Mouse (Mus musculus) heart, postnatal 0 days (tissue): ENCODE measurements around the gene Olfr288. TPM values are rescaled to one million over a fixed set of nuclear protein-coding genes. Genes with fewer than 3 reads are reported as not detected.

Experiments
- ATAC-seq: fragments of 200-750 bp; cut with Nextera tagmentation; 2 replicates; pipeline ENCODE4 v1.8.0; 2017; ENCODE audit warnings: low read depth, moderate number of reproducible peaks, moderate library complexity; ENCODE audit not compliant: insufficient read depth
- DNase-seq: peaks from one replicate; pipeline ENCODE4 v3.0.0-alpha.2; 2016; ENCODE audit warnings: low spot score
- H3K27ac ChIP-seq: fragments of 300-500 bp; sonication (generic); 2 replicates; pipeline ENCODE4 v1.5.1; 2014; ENCODE audit warnings: low read depth, mild to moderate bottlenecking
- H3K27me3 ChIP-seq: fragments of 300-500 bp; sonication (generic); 2 replicates; pipeline ENCODE4 v1.6.1; 2014; ENCODE audit warnings: low read length, mixed read lengths; ENCODE audit not compliant: control insufficient read depth, insufficient read depth
- H3K36me3 ChIP-seq: fragments of 300-500 bp; sonication (generic); replicated peaks from 2 replicates; pipeline ENCODE4 v1.6.1; 2014; ENCODE audit warnings: low read length, mixed read lengths; ENCODE audit not compliant: control insufficient read depth, insufficient read depth
- H3K4me1 ChIP-seq: fragments of 300-500 bp; sonication (generic); 2 replicates; pipeline ENCODE4 v1.6.1; 2014; ENCODE audit warnings: antibody characterized with exemption; ENCODE audit not compliant: control insufficient read depth, insufficient read depth
- H3K4me2 ChIP-seq: fragments of 300-500 bp; sonication (generic); 2 replicates; pipeline ENCODE4 v1.6.1; 2014; ENCODE audit warnings: low read depth, mild to moderate bottlenecking, low read length, moderate library complexity
- H3K4me3 ChIP-seq: fragments of 300-500 bp; sonication (generic); 2 replicates; pipeline ENCODE4 v1.5.1; 2014; ENCODE audit warnings: low read depth, low read length
- H3K9ac ChIP-seq: fragments of 300-500 bp; sonication (generic); replicated peaks from 2 replicates; pipeline ENCODE4 v1.6.1; 2014; ENCODE audit warnings: low read depth, low read length, mixed read lengths
- H3K9me3 ChIP-seq: fragments of 300-500 bp; sonication (generic); replicated peaks from 2 replicates; pipeline ENCODE4 v1.6.1; 2016; ENCODE audit warnings: low read length; ENCODE audit not compliant: control insufficient read depth
- CTCF ChIP-seq: IDR thresholded peaks from 2 replicates; pipeline ENCODE4 v1.5.1; 2016; ENCODE audit warnings: antibody characterized with exemption, control low read depth, low read depth
- EP300 ChIP-seq: IDR thresholded peaks from 2 replicates; pipeline ENCODE4 v1.6.1; 2016; ENCODE audit warnings: antibody characterized with exemption, low read depth
- WGBS: fragments of 180-500 bp; shearing (Covaris S2); extraction: QIAGEN DNeasy Blood & Tissue Kit; methylation state at CpG from one replicate; pipeline ENCODE4 v1.1.7; 2014; 5-methylcytosine and 5-hydroxymethylcytosine counted together
- polyA plus RNA-seq: library from polyadenylated mRNA; unstranded; fragments of >200 nt; fragmentation: Nextera tagmentation; extraction: Ambion mirVana; gene quantifications from 2 replicates; pipeline ENCODE4 v1.2.1, GENCODE M21; 2015
- total RNA-seq: library from RNA; depleted of rRNA; stranded (reverse); fragments of >200 nt; gene quantifications from 2 replicates; pipeline ENCODE4 v1.2.3, GENCODE M21; 2014; ENCODE audit warnings: low replicate concordance

Olfr288 gene
- total and polyA plus RNA-seq, 2 experiments from 2014 or later, result not detected

GRCm38 (mm10) chr15:98166963-98167644, 28.2 kb downstream of the Olfr288 start, which contains the start of gene Ccdc184:
TSS of gene Ccdc184 (plus strand) at chr15:98167158.
- Histone ChIP-seq H3K9me3 (no peaks in the 10 kb centered on the region), H3K9ac (no peak within 1 kb of the TSS), H3K4me3 (peak within 1 kb of the TSS; percentile 50), H3K27me3 (peaks cover 44% of the 10 kb centered on the region), H3K4me1 (peaks cover 9% of the 10 kb centered on the region), H3K27ac (no peak within 1 kb of the TSS), H3K36me3 (no peaks in the 10 kb centered on the region), H3K4me2 (peak within 1 kb of the TSS; percentile 72)
- WGBS, result 3% methylated on average over 15 of the region's 18 CpGs
- ATAC-seq (no peak), DNase-seq (no peak)
- TF ChIP-seq CTCF (no peak), EP300 (no peak)

GRCm38 (mm10) chr15:98165525-98165924, 29.8 kb downstream of the Olfr288 start, which contains the start of gene Asb8:
TSS of gene Asb8 (minus strand) at chr15:98165625.
- Histone ChIP-seq H3K4me3 (no peak within 1 kb of the TSS), H3K9me3 (no peaks in the 10 kb centered on the region), H3K4me2 (no peak within 1 kb of the TSS), H3K36me3 (no peaks in the 10 kb centered on the region), H3K27me3 (peaks cover 42% of the 10 kb centered on the region), H3K9ac (no peak within 1 kb of the TSS), H3K4me1 (peaks cover 10% of the 10 kb centered on the region), H3K27ac (no peak within 1 kb of the TSS)
- 72% methylated on average over 5 of the region's 5 CpGs for WGBS
- ATAC-seq (no peak), DNase-seq (no peak)
- TF ChIP-seq CTCF, result no peak
- no peak for TF ChIP-seq EP300

GRCm38 (mm10) chr15:98162561-98162960, 32.8 kb downstream of the Olfr288 start:
- TF ChIP-seq EP300 (no peak), CTCF (no peak)
- ATAC-seq (0 out of 2 replicates have a peak, but pooled peaks have one; percentile 33), DNase-seq (no peak)
- WGBS, result 22% methylated on average over 4 of the region's 4 CpGs
- Histone ChIP-seq H3K36me3 (no peaks in the 10 kb centered on the region), H3K4me3 (no peak overlapping the region), H3K27ac (0 out of 2 replicates have a peak overlapping the region, but pooled peaks have one; percentile 1), H3K27me3 (peaks cover 19% of the 10 kb centered on the region), H3K4me2 (no peak overlapping the region), H3K9ac (no peak overlapping the region), H3K9me3 (no peaks in the 10 kb centered on the region), H3K4me1 (peaks cover 10% of the 10 kb centered on the region)

- H3K27ac ChIP-seq, result no peak overlapping the region
- no peaks in the 10 kb centered on the region for H3K36me3 ChIP-seq
- DNase-seq (no peak), ATAC-seq (no peak)
- 69% methylated on average over 19 of the region's 19 CpGs for WGBS
- H3K4me3 ChIP-seq, result no peak overlapping the region
- H3K4me2 ChIP-seq, result no peak overlapping the region
- H3K4me1 ChIP-seq, result peaks cover 5% of the 10 kb centered on the region; the same call in 1 of the 2 replicates
- peaks cover 9% of the 10 kb centered on the region; the same call in 1 of the 2 replicates for H3K27me3 ChIP-seq
- H3K9me3 ChIP-seq, result no peaks in the 10 kb centered on the region
- H3K9ac ChIP-seq, result no peak overlapping the region
- TF ChIP-seq CTCF (no peak), EP300 (no peak)
Measured at GRCm38 (mm10) chr15:98161026-98161805, 34.1 kb downstream of the Olfr288 start.

GRCm38 (mm10) chr15:98157253-98157652, 38.1 kb downstream of the Olfr288 start:
- H3K4me2 ChIP-seq, result no peak overlapping the region
- DNase-seq (no peak), ATAC-seq (no peak)
- H3K4me1 ChIP-seq, result peaks cover 2% of the 10 kb centered on the region; the same call in 1 of the 2 replicates
- no peaks in the 10 kb centered on the region for H3K9me3 ChIP-seq
- 48% methylated on average over 1 of the region's 1 CpGs for WGBS
- no peak overlapping the region for H3K9ac ChIP-seq
- no peak overlapping the region for H3K27ac ChIP-seq
- no peaks in the 10 kb centered on the region for H3K27me3 ChIP-seq
- no peak overlapping the region for H3K4me3 ChIP-seq
- TF ChIP-seq EP300, result no peak
- TF ChIP-seq CTCF, result no peak
- H3K36me3 ChIP-seq, result no peaks in the 10 kb centered on the region
